ENCODE assay signal across 9 mouse cellular contexts in the genomic region with DNA sequence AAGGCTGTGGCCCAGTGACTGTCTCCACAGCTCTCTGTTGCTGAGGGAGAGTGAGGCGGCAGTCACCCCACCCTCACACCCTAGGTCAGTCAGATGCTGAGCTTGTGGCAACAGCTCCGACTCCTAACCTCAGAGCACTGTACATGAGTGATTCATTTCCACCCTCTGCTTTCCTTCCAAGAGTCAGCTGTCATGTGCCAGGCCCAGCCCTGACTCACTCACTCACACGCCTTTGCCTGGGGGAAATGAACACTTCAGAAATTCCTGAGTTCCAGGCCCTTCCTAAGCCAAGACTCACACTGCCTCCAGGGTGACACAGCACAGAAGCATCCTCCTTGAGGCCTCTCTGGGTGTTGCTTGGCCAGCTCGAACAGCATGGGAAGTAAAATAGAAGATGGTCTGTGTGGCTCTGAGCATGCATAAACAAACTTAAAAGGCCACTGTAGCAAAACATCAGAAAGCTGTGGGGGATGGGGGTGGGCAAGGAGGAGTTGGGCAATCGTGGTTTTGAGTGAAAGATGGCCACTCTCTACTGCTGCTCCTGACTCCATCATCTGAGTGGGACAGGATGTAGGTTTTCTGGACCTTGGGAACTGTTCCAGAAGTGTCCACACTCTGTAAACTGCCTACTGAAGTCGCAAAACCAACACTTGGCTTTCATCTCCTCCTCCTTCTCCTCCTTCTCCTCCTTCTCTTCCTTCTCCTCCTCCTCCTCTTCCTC.
A peak's percentile ranks its signal among the peaks of the same experiment; 100 is the strongest.
DNase-seq lines count a peak whose midpoint lies in the region; ATAC-seq and TF ChIP-seq lines count a peak whose summit lies in the region.
"Had no signal": no experiment of that assay in that cellular context is flagged by ENCODE, and none has a peak within 500 bp of the region (broad histone marks: within the 10 kb centered on the region; RNA-seq: fewer than 3 reads in every experiment).

No protein-coding gene starts in this region.

- WGBS in neural tube, embryonic 14.5 days, result 74% methylated on average over 6 of the region's 6 CpGs
- WGBS in neural tube, embryonic 15.5 days, result 79% methylated on average over 6 of the region's 6 CpGs
- 32% methylated on average over 6 of the region's 6 CpGs for WGBS in heart, adult 2 months
- WGBS in lung, embryonic 16.5 days, result 21% methylated on average over 6 of the region's 6 CpGs
- 85% methylated on average over 6 of the region's 6 CpGs for WGBS in forebrain, postnatal 0 days

- H3K4me1 ChIP-seq in neural tube, embryonic 14.5 days (ENCODE audit: control insufficient read depth, insufficient read depth, low read length), result no peaks in the 10 kb centered on the region
- H3K4me1 ChIP-seq in neural tube, embryonic 15.5 days, result peaks cover 6% of the 10 kb centered on the region
- H3K4me1 ChIP-seq in bone marrow macrophage, adult 2 months (ENCODE audit: control insufficient read depth, insufficient read depth, low read length), result peaks cover 44% of the 10 kb centered on the region
- H3K4me1 ChIP-seq in heart, adult 2 months (ENCODE audit: control insufficient read depth, insufficient read depth, low read length), result peaks cover 2% of the 10 kb centered on the region; the same call in 1 of the 2 replicates
- H3K4me1 ChIP-seq in lung, embryonic 16.5 days (replicated peaks; ENCODE audit: control insufficient read depth, insufficient read depth, low read length), result peaks cover 7% of the 10 kb centered on the region
- no peaks in the 10 kb centered on the region for H3K4me1 ChIP-seq in forebrain, postnatal 0 days (ENCODE audit: insufficient read depth)
- H3K4me1 ChIP-seq: midbrain, embryonic 12.5 days had no signal

- no peak overlapping the region for H3K4me3 ChIP-seq in neural tube, embryonic 14.5 days (ENCODE audit: low read depth, low read length)
- H3K4me3 ChIP-seq in neural tube, embryonic 15.5 days (replicated peaks), result no peak overlapping the region
- no peak overlapping the region for H3K4me3 ChIP-seq in bone marrow macrophage, adult 2 months (ENCODE audit: insufficient read depth, low read length)
- no peak overlapping the region for H3K4me3 ChIP-seq in heart, adult 2 months
- H3K4me3 ChIP-seq in lung, embryonic 16.5 days (ENCODE audit: low read length), result no peak overlapping the region
- no peak overlapping the region for H3K4me3 ChIP-seq in forebrain, postnatal 0 days (ENCODE audit: low read depth, low read length)
- H3K4me3 ChIP-seq: midbrain, embryonic 12.5 days had no signal

- no peaks in the 10 kb centered on the region for H3K27me3 ChIP-seq in neural tube, embryonic 14.5 days (ENCODE audit: control insufficient read depth, insufficient read depth, low read length)
- H3K27me3 ChIP-seq in neural tube, embryonic 15.5 days (replicated peaks), result no peaks in the 10 kb centered on the region
- no peaks in the 10 kb centered on the region for H3K27me3 ChIP-seq in heart, adult 2 months (ENCODE audit: control insufficient read depth, insufficient read depth, low read length)
- H3K27me3 ChIP-seq in lung, embryonic 16.5 days (ENCODE audit: control insufficient read depth, insufficient read depth, low read depth, low read length), result no peaks in the 10 kb centered on the region
- H3K27me3 ChIP-seq in forebrain, postnatal 0 days (ENCODE audit: insufficient read depth, low read length), result no peaks in the 10 kb centered on the region
- H3K27me3 ChIP-seq: midbrain, embryonic 12.5 days had no signal

- TF ChIP-seq CTCF in bone marrow macrophage, adult 2 months (IDR thresholded peaks at IDR 0.05; ENCODE audit: low read depth, low read length), result no peak
- TF ChIP-seq CTCF in heart, adult 2 months (IDR thresholded peaks at IDR 0.05), result peak; percentile 17; the same call in 1 of the 2 replicates
- TF ChIP-seq CTCF in forebrain, postnatal 0 days (IDR thresholded peaks at IDR 0.05; ENCODE audit: low read depth), result no peak

- no peaks in the 10 kb centered on the region for H3K36me3 ChIP-seq in neural tube, embryonic 14.5 days (ENCODE audit: control insufficient read depth, insufficient read depth, low read length)
- H3K36me3 ChIP-seq in neural tube, embryonic 15.5 days, result peaks cover 3% of the 10 kb centered on the region; the same call in 1 of the 2 replicates
- H3K36me3 ChIP-seq in heart, adult 2 months (ENCODE audit: control insufficient read depth, insufficient read depth, low read length), result peaks cover 5% of the 10 kb centered on the region
- H3K36me3 ChIP-seq in lung, embryonic 16.5 days (ENCODE audit: control insufficient read depth, insufficient read depth, low read length), result peaks cover 3% of the 10 kb centered on the region; the same call in 1 of the 2 replicates
- H3K36me3 ChIP-seq in forebrain, postnatal 0 days (ENCODE audit: insufficient read depth), result no peaks in the 10 kb centered on the region
- H3K36me3 ChIP-seq: midbrain, embryonic 12.5 days had no signal

- ATAC-seq in neural tube, embryonic 14.5 days (ENCODE audit: low read depth), result peak; percentile 14; the same call in 1 of the 2 replicates
- no peak for ATAC-seq in neural tube, embryonic 15.5 days (ENCODE audit: low FRiP score)
- ATAC-seq in lung, embryonic 16.5 days (ENCODE audit: low read depth), result peak; percentile 95
- ATAC-seq in forebrain, postnatal 0 days, result no peak

- H3K4me2 ChIP-seq in neural tube, embryonic 14.5 days (ENCODE audit: low read depth, low read length), result no peak overlapping the region
- H3K4me2 ChIP-seq in neural tube, embryonic 15.5 days, result no peak overlapping the region
- no peak overlapping the region for H3K4me2 ChIP-seq in lung, embryonic 16.5 days (ENCODE audit: low read depth, low read length)
- no peak overlapping the region for H3K4me2 ChIP-seq in forebrain, postnatal 0 days (ENCODE audit: low read depth)
- H3K4me2 ChIP-seq: midbrain, embryonic 12.5 days had no signal

- intact Hi-C loops in heart, adult 2 months (cut with DNase I), result no loop called here

- no peaks in the 10 kb centered on the region for H3K9me3 ChIP-seq in neural tube, embryonic 14.5 days (ENCODE audit: control insufficient read depth, low read length)
- no peaks in the 10 kb centered on the region for H3K9me3 ChIP-seq in neural tube, embryonic 15.5 days (replicated peaks)
- H3K9me3 ChIP-seq in lung, embryonic 16.5 days (ENCODE audit: control insufficient read depth, low read length), result no peaks in the 10 kb centered on the region
- no peaks in the 10 kb centered on the region for H3K9me3 ChIP-seq in forebrain, postnatal 0 days (ENCODE audit: low read length)
- H3K9me3 ChIP-seq: midbrain, embryonic 12.5 days had no signal

- no peak overlapping the region for H3K27ac ChIP-seq in neural tube, embryonic 14.5 days (ENCODE audit: low read depth, low read length)
- no peak overlapping the region for H3K27ac ChIP-seq in neural tube, embryonic 15.5 days (replicated peaks)
- peak overlapping the region; percentile 90 for H3K27ac ChIP-seq in bone marrow macrophage, adult 2 months (ENCODE audit: insufficient read depth, low read depth, low read length)
- H3K27ac ChIP-seq in heart, adult 2 months, result no peak overlapping the region
- H3K27ac ChIP-seq in lung, embryonic 16.5 days (ENCODE audit: low read length), result peak overlapping the region; percentile 56
- no peak overlapping the region for H3K27ac ChIP-seq in forebrain, postnatal 0 days (ENCODE audit: low read depth, low read length)
- H3K27ac ChIP-seq: midbrain, embryonic 12.5 days had no signal

- H3K79me2 ChIP-seq in heart, adult 2 months (replicated peaks; ENCODE audit: control insufficient read depth, insufficient read depth, low read length), result no peaks in the 10 kb centered on the region

- H3K9ac ChIP-seq in neural tube, embryonic 14.5 days (replicated peaks; ENCODE audit: low read depth, low read length), result no peak overlapping the region
- H3K9ac ChIP-seq in neural tube, embryonic 15.5 days (replicated peaks), result no peak overlapping the region
- no peak overlapping the region for H3K9ac ChIP-seq in heart, adult 2 months (ENCODE audit: low read depth, low read length)
- no peak overlapping the region for H3K9ac ChIP-seq in lung, embryonic 16.5 days (ENCODE audit: low read length)
- no peak overlapping the region for H3K9ac ChIP-seq in forebrain, postnatal 0 days
- H3K9ac ChIP-seq: midbrain, embryonic 12.5 days had no signal

- no peak for TF ChIP-seq POLR2A in bone marrow macrophage, adult 2 months (IDR thresholded peaks at IDR 0.05; ENCODE audit: borderline replicate concordance, low read depth, low read length)
- TF ChIP-seq POLR2A in heart, adult 2 months (IDR thresholded peaks at IDR 0.05; ENCODE audit: insufficient read depth, low read depth, low read length), result no peak

- TF ChIP-seq EP300 in heart, adult 2 months (IDR thresholded peaks at IDR 0.05; ENCODE audit: insufficient read depth, low read depth, low read length), result 0 out of 2 replicates have a peak, but pooled peaks have one; percentile 32

- peak; percentile 57 to 77 for DNase-seq in heart, adult 2 months
- no peak for DNase-seq in layer of hippocampus, postnatal 14 days (ENCODE audit: low spot score in 2 of 2)
- DNase-seq in forebrain, postnatal 0 days, result no peak
- no peak for DNase-seq in cerebellum, postnatal 14 days

Comparison
In these comparisons a context has a peak if more than half of its experiments do, and no peak if none do; other contexts are left out.
1. ATAC-seq: peak in neural tube, embryonic 14.5 days (single experiment) and lung, embryonic 16.5 days (single experiment); none in neural tube, embryonic 15.5 days (single experiment) and forebrain, postnatal 0 days (single experiment).
2. H3K27ac ChIP-seq: peak in bone marrow macrophage, adult 2 months (single experiment) and lung, embryonic 16.5 days (single experiment); none in neural tube, embryonic 14.5 days (single experiment), neural tube, embryonic 15.5 days (single experiment), heart, adult 2 months (single experiment) and forebrain, postnatal 0 days (single experiment).
3. DNase-seq: peak in heart, adult 2 months (2 of 2); none in layer of hippocampus, postnatal 14 days (0 of 2), forebrain, postnatal 0 days (single experiment) and cerebellum, postnatal 14 days (0 of 2).